Mouse (Mus musculus): ENCODE data around the gene Lnpk.

Lnpk gene

DNA sequence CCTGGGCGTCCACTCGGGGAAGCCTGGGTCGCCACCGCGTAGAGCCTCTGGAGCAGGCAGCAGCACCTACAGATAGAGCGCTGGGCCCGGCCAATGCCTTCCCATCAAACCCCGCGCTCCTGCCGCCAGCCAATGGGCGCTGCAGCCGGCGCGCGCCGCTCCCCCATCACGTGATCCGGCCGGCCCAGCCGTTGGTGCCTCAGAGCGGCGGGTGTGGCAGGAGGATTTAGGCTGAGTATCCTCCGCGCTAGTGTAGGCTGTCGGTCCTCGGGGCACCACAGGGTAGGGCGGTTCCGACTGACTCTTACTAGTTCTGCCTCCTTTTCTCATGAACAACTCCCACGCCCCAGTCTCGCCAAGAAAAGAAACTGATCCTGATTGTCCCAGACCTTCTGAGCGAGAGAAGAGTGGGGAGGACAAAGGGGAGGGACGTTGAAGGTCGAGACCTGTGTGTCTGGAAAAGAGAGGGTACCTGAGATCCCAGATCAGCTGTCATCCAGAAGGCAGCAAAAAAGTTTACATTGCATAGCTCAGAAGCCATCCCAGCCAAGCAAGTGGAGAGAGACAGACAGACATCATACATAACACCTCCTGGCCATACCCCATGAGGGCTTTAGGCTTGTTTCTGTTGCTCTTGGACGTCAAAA, at the start of gene Lnpk:
Gene Lnpk, minus strand, starts transcription at position 593 of the 647 bp plus-strand sequence.
- peak; percentile 93 to 96 for DNase-seq

DNA sequence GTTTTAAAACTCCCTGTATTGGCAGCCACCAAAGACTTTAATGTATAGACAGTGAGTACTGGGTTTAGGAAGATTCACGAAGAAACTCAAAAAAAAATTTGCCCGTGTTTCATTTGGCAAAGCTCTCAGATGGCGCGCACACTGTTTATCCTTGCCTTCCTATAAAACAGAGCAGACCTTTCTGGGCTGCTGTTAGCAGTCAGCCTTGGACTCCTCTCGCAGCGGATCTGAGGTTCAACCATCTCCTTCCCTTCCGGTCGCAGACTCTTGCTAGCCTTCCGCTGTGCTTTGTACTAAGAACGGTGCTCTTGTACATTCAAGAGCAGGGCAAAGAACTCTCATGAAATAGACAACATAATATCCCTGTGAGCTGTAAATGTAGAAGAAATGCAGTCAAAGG, 41.1 kb upstream of the Lnpk start:
- DNase-seq = no peak

DNA sequence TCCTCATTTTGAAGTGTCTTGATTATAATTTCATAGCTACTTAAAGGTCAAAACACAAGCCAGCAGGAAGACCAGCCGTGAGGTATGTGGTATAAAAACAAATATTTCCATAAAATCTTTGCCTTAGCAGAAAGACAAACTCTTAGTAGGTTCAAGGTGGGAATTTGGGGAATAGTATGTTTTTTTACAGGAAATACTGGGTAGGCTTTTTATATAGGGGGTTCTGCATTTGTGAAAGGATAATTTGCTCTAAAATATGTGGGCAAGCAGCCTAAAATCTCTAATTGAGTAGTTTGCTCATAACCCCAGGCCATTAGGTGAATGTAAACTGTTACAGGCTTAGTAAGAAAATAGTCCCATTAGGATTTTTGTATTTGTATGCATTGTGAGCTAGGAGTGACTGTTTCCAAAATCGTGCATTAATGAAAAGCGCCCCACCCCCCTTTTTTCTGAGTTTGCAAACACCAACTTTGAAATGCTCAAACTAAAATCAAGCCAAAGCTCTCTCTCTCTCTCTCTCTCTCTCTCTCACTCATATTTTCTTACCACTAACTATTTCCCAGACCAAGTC, 40.5 kb upstream of the Lnpk start:
- DNase-seq = no peak

DNA sequence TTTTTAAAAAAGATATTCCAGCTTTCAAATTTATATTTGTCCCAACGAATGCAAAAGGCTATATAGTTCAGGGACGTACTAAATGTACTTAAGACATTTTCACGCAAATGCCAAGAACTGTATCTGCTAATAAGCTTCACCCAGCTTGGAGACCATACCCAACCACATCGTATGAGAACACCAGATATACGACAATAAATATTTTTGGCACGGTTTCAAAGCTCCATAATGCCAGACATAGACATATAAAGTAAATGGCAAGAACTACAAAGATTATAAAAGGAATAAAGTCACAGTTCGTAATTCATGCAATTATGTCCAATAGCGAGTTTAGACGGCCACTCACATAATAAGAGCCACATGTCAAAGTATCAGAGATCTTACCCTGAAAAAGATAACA, 38.5 kb upstream of the Lnpk start:
- no peak for DNase-seq

DNA sequence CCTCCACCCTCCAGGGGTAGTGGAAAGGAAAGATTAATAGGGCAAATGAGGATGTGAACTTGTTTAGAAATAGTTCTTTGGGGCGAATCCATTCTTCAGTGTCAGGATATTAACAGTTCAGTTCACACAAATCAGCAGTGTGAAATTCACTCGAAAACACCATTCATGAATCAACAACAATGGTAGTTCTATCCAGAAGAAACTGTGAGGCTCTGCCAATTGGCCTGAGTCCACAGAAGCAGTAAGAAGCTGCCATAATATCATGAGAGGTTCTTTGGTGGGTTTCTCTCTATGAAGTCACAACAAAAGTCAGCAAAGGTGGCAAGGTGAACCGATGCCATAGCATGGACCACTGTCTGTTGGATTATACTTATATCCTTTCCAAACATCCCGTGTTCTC, 32.2 kb upstream of the Lnpk start:
- DNase-seq = no peak

DNA sequence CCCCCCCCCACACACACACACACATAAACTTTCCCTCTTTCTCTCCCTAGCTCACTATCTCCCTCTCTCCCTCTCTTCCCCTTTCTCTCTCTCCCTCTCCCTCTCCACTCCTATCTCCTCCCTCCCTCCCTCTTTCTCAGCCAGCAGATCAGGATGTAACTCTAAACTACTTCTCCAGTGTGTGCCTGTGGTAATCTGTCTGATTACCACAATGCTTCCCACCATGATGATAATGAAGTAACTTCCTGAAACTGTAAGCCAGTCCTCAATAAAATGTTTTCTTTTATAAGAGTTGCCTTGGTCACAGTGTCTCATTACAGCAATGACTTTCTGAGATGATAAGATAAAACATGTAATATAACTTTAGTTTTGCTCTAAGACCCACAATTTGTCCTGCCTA, 30.1 kb upstream of the Lnpk start:
- no peak for DNase-seq

DNA sequence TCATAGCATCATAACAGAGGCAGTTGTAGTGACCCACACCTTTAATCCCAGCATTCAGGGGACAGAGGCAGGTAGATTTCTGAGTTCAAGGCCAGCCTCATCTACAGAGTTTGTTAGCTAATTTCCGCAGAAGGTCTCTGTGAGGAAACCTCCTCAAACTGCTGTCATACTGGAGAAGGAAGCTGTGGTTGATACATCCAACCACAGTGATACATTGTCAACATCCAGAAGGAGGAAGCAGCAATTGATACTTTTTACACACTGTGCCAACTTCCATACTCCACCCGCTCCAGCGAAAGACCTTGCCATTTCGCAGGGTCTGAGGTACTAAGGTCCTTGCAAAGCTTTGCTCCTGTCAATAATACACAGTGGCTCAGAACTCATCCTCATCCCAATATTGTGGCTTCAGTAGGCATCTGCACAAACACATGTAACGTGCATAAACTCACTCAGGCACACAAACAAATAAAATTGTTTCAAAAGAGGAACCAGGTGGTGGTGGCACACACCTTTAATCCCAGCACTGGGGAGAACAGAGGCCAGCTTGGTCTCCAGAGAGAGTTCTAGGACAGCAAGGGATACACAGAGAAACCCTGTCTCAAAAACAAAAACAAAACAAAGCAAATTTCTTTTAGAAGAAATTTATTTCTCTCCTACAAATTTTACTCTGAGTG, 27.0 kb upstream of the Lnpk start:
- no peak for DNase-seq

DNA sequence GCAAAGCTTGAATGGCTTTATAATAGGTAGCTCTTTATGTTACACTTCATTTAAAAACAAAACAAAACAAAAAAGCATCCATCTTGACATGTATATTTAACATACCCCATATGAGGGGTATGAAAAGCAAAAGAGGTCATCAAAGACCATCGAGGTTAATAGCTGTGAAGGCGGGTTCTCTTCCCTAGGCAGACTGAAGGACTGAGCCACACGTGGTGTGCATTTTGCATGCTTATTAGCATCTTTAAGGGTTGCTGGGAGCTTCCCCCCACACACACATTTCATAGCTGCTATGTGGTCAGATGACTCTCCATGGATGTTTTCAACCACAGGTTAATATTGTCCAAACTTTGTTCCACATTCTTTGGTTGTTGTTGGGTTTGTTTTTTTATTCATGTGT, 24.8 kb upstream of the Lnpk start:
- DNase-seq = no peak

DNA sequence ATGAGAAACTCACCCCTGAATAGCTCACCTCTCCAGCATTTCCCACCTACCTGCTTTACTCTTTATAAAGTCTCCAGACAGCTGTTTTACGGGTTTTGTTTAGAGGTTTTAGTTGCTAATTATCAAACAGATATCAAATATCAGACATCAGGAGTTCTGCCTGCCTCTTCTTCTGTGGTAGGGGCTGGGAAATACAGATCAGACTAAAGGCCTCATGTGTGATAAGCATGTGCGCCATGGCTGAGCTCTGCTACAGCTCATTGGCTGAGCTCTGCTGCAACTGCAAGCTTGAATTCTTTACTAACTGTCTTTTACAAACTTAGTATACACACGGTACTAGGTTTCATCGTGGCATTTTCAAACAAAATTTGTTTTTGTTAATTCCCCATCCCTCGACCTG, 23.2 kb upstream of the Lnpk start:
- DNase-seq = no peak

DNA sequence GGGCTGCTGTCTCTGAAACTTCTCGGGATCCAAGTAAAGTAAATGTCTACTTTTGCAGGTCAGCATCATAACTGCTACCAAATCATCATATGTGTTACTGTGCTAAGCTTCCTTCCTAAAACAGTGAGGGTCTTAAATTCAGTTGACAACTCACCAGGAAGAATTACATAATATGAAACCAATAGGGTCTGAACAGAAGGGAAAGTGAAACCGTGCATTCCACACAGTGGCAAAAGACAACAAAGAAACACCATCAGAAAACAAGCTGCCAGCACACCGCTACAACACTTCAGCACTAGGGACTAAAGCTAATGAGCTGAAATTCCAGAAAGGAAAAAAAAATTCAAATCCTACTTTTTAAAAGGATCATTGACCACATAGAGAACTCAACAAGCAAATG, 17.9 kb upstream of the Lnpk start:
- no peak for DNase-seq

DNA sequence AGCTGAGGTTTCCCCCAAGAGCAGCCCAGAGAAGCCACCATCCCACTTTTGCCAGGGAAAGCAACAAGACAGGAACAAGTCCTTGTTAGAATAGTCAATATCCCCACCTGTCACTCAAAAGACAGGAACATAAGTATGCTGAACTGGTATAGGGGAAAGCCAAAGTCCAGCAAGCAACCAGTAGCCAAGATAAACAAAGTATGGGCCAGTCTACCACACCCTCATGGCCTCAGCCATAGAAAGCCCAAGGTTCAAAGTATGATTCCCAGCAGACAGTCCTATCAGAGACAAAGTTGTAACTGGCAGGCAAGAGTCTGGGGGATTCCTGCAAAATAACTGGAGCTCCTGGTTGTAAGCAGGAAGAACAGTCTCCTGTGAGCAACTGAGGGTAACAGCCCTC, 16.9 kb upstream of the Lnpk start:
- DNase-seq = no peak

DNA sequence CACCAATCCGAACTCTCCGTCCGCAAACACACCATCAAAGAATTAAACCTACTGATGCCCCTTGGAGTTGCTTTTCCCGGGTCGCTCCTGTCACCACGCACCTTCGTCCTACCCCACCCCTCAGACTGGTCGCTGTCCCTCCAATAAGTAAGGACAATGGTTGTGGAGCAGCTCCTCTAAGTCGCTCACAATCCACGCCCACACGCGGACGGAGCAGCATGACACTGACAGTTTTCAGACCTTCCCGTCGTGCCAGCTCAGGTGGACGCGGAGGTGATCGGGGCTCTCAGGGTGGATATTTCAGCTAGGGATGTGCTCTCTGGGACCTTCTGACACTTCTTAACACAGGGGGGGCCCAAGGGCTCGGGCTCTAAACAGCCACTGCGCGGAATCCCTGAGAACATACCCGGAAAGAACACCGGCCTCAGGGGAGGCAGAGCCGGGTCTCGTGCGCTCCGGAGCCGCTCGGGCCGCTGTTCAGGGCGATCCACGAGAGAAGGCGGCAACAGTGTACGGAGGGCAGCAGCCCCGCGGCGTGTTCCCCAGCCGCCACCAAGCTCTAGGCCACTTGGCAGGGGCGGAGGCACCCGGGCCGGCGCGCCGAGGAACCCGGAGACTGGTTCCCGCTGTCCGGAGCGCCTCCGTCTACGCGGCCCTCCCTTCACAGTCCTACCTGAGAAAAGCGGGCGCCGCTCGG, 941 bp downstream of the Lnpk start:
- DNase-seq = peak; percentile 16 to 64

DNA sequence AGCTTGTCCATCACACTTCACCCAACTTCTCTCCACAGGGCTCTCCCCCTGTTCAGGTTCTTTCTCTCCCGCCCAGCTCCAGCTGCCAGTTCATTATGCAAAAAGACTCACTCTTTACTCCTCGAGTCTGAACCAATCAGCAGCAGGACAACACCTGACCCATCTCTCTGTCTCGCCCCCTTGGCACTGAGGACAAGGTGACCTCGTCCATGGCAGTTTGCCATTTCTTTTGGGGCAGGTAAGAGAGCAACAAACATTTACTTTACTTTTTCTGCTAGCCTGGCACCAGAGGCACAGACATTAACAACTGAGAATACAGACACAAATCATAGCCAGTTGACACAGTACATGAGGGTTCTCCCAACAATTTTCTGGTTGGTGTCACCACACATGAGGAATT, 8.8 kb downstream of the Lnpk start:
- peak; percentile 4 to 25 for DNase-seq

DNA sequence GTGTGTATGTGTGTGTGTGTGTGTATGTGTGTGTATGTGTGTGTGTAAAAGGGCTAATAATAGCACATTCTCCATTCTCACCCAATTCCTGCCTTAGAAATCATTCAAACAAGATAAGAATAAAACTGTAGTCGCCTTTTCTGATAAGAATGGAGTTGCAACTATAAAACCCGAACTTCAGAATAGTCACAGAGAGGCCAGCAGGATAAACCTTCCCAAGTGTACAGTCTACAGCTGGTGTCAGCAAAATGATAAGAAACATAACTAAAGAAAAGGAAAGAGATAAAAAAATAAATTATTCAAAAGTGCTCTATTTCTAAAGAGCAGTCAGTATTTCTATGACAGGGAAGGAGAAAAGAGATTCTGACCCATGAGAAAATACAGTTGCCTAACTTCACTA, 19.4 kb downstream of the Lnpk start:
- no peak for DNase-seq

DNA sequence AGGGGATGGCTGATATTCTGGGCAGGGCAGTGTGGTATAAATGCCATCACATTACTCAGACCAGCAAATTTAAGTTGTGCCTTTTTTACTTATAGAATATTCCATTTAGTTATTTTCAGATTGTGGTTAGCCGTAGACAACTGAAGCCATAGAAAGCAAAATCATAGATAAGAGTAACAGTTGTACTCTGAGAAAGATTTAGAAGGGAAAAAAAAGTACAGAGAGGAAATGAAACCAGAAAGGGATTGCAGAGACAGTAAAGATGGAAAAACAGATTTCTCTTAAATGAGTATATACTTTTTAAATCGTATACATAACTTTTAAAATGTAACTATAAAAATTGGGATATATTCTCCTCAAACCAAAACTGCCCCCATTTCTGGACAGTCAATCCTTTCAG, 20.1 kb downstream of the Lnpk start:
- DNase-seq = no peak

DNA sequence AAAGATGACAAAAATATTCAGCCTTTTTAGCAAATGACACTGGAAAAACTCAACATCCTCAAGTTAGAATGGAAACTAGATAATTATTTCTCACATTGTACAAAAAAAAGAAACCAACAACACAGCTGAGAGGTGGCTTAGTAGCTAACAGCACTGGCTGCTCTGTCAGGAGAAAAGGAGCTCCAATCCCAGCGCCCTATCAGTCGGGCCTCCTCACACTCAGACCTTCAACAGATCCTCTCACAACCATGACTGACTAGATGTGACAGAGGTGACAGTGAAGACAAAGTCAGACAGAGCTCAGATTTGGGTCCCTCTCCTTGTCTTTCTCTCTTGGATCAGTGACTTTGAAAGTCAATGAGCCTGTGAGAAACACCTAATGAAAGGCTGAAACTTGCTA, 21.8 kb downstream of the Lnpk start:
- no peak for DNase-seq

DNA sequence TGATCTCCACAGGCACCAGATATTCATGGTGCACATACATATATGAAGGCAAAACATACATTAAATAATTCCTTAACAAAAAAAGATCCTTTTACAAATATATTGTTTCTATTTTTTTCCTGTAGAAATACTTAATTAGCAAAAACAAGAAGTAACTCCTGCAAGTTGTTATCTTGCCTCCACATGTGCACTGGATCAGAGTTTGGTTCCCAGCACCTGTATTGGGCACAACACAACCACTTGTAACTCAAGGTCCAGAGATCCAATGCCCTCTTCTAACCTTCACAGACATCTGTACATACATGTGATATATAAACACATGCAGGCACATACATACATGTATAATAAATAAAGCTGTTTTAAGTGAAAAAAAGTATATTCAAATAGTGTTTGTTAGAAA, 27.3 kb downstream of the Lnpk start:
- no peak for DNase-seq

DNA sequence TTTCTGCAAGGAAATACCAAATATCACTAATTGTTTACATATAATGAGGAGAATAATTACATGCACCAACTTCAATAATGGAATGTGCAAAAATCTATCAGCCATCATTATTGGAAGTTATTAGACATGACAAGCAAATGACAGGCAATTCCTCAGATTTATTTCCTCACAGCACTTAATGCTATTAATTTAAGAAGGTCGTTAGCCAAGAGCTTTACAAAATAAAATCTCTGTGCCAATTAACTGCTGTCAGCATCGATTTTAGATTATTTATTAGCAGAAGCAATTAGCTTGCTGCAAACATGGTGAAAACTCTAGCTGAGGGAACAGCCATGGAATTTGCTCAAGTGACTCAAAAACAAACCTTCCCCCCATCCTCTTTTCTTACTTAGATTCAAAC, 30.9 kb downstream of the Lnpk start:
- no peak for DNase-seq

DNA sequence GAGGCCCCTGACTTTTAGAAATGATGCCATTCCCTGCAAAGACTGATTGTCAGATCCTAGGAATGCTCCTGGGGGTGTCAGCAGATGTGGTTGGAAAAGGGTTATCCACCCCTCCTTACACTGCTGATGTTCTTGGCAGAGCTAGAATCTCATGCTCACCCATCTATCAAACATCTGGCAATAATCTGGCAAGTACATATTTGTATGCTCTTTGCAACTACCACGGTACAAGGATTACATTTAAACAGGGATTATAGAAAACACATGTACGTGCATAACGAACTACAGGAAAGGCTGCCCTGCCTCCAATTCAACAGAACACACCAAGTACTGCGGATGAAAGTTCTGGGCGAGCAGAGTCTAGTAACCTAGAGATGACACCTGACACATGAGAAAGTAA, 70.9 kb downstream of the Lnpk start:
- DNase-seq = no peak

DNA sequence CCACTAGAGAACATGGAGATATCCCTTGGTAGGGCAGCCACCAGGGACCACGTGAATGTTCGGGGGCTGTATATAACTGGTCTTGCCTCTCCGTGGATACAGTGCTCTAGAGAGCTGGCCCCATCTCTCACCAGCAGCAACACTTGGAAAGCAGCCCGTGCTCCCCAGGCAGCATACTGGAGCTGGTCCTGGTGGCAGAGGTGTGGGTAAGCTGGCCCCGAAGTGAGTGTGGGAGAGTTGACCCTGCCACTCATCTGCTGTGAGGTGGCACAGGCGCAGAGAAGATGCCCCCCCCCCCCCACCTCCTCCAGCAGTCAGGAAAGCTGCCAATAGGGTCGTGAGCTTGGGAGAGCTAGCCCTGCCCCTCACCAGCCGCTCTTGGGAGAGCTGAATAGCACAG, 72.8 kb downstream of the Lnpk start:
- DNase-seq = no peak

DNA sequence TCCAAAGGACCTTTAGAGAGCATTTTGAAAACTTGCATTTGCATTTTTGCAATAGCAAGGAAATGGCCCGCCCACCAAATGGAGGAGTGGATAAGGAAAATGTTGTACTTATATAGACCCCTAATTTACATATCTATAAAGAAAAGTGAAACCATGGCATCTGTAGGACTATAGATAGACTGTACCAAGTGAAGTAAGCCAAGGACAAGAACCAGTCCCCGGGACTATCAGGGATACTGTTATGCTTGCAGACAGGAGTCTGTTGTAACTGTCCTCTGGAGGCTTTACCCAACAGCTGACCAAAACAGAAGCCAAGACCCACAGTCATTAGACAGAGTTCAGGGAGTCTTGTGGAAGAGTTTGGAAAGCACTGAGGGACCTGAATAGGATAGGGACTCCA, 78.9 kb downstream of the Lnpk start:
- no peak for DNase-seq

DNA sequence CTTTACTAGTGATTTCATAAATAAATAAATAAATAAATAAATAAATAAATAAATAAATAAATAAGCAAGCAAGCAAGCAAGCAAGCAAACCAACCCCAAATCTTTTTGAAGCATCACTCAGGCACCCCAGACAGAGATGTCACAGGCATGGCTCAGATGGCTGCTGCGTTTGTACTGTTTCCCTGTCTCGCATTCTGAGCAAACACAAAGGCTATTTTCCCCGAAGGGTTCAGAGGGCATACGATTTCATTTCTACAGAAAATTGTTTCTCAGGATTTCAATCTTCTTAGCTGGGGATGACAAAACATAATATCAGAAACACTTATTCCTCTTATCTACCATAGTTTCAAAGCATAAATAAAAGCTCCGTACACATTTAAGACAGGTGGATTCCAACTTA, 81.4 kb downstream of the Lnpk start:
- DNase-seq = no peak

DNA sequence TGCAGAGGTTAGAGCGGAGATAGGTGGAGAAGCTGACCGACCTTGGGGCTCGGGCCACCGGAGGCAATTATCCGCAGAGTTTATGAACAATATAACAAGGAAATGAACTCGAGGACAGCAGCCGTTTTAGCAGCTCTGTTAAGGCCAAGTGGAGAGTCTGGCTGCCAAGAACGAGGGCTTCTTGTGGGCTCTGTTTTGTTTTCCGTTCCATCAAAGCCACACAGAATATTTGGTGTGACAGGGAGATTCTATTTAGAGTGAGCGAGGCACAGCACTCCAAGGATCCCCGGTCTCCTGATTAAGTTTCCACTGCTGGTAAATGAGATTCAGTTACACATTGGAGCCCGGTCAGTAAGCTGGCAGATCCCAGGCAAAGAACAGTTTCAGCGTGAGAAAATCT, 87.8 kb downstream of the Lnpk start:
- DNase-seq = peak in 1 of 2 experiments; percentile 4

DNA sequence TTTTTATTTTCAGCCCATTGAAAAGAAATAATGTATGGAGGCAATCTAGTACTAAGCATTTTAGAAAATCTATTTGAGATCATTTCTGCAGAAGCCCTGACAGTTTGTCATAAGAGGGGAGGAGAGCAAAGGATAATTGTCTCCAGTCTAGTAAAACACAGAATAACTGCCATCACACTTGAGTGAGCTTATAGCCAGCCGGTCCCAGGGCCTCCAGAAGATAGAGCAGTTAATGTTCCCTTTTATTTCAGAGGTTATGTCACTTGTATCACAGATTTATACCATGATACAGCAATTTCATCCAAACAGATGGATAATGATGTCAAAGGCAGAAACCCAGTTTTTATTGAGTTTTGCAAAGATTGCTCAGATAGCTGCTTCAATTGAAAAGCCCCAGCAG, 89.0 kb downstream of the Lnpk start:
- DNase-seq = no peak

Data from kidney, postnatal 36 days (tissue).